Mouse (Mus musculus): Measurements from ENCODE around the gene Zfp385b. TPM values are rescaled to one million over a fixed set of nuclear protein-coding genes. Genes with fewer than 3 reads are reported as not detected.

Gene Zfp385b
- polyA plus RNA-seq, 1 experiment from 2014 or later: 3.8 TPM

DNA sequence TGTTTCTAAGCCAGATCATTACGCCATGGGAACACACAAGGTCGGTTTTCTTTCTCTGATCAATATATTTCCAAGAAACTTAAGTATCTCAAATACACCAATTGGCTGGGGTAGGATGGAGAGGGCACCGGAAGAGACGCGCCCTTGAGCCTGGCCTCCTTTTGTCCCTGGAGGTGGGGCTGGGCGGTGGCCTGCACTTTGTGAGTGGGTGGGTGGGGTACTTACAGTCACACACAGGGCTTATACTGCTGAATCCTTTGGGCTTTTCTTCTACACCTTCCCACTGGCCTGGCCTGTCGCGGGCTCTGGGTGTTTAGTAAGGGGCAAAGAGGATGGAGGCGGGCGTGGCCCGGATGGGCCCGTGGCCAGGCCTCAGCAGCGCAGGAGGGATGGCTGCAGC lies 407.8 kb downstream of the Zfp385b start:
- Histone ChIP-seq H3K9me3 (replicated peaks) (no peaks in the 10 kb centered on the region), H3K4me1 (no peaks in the 10 kb centered on the region), H3K4me3 (no peak overlapping the region), H3K36me3 (no peaks in the 10 kb centered on the region), H3K4me2 (replicated peaks) (no peak overlapping the region), H3K27me3 (no peaks in the 10 kb centered on the region), H3K27ac (no peak overlapping the region), H3K9ac (no peak overlapping the region)
- 84% methylated on average over 13 of the region's 13 CpGs for WGBS
- no peak for ATAC-seq (ENCODE audit: low FRiP score)

DNA sequence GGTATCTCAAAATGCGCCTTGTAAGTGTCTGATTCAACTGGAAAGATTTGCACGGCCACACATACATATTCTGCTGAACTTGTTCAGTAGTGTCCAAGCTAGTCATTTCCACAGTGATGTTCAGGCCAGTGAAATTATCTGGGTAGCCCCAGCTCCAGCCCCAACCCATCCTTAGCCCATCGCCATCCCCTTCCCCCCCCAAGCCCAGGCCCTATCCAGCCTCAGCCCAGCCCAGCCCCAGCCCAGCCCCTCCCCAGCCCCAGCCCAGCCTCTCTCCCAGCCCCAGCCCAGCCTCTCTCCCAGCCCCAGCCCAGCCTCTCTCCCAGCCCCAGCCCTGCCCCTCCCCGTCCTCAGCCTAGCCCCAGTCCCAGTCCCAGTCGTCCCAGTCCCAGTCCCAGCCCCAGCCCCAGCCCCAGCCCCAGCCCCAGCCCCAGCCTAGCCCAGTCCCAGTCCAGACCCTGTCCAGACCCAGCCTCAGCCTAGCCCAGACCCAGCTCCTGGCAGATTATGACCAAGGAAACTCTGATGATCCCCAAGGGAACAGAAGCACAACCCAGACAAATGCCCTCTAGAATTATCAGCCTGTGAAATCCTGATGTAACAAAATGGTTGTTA lies 409.8 kb downstream of the Zfp385b start:
- Histone ChIP-seq H3K9ac (no peak overlapping the region), H3K36me3 (no peaks in the 10 kb centered on the region), H3K4me1 (no peaks in the 10 kb centered on the region), H3K27me3 (no peaks in the 10 kb centered on the region), H3K9me3 (replicated peaks) (no peaks in the 10 kb centered on the region), H3K4me2 (replicated peaks) (no peak overlapping the region), H3K4me3 (no peak overlapping the region), H3K27ac (no peak overlapping the region)
- WGBS: 51% methylated on average over 5 of the region's 5 CpGs
- ATAC-seq (ENCODE audit: low FRiP score): no peak

DNA sequence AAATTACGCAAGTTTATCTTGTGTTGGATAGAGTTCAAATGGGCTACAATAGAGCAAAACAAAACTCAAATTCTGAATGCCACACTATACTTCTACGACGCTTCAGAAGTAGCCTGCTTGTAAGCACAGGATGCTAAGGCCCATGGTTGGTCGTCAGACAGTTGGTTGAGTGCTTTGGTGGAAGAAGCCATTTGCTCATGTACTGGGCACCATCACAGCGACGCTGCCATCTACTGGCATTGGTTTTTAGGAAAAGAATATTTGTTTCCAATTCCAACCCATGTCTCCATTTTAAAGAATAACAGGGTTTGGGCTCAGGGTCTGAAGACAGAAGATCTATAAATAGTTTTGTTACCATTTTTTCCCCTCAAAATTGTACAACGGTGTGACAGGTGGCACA lies 410.5 kb downstream of the Zfp385b start:
- ATAC-seq (ENCODE audit: low FRiP score): no peak
- H3K36me3 ChIP-seq: no peaks in the 10 kb centered on the region
- H3K4me1 ChIP-seq: no peaks in the 10 kb centered on the region
- H3K4me3 ChIP-seq: no peak overlapping the region
- no peak overlapping the region for H3K27ac ChIP-seq
- H3K9me3 ChIP-seq (replicated peaks): no peaks in the 10 kb centered on the region
- H3K27me3 ChIP-seq: no peaks in the 10 kb centered on the region
- H3K4me2 ChIP-seq (replicated peaks): no peak overlapping the region
- WGBS: 69% methylated on average over 7 of the region's 7 CpGs
- no peak overlapping the region for H3K9ac ChIP-seq

GRCm38 (mm10) chr2:77402329-77402728 lies 417.1 kb downstream of the Zfp385b start:
- Histone ChIP-seq H3K36me3 (no peaks in the 10 kb centered on the region), H3K4me1 (peaks cover 12% of the 10 kb centered on the region), H3K4me3 (peak overlapping the region; percentile 19), H3K4me2 (replicated peaks) (peak overlapping the region; percentile 51), H3K9me3 (replicated peaks) (no peaks in the 10 kb centered on the region), H3K9ac (no peak overlapping the region), H3K27me3 (no peaks in the 10 kb centered on the region), H3K27ac (no peak overlapping the region)
- ATAC-seq (ENCODE audit: low FRiP score): 0 out of 2 replicates have a peak, but pooled peaks have one; percentile 35
- WGBS: 18% methylated on average over 13 of the region's 13 CpGs

DNA sequence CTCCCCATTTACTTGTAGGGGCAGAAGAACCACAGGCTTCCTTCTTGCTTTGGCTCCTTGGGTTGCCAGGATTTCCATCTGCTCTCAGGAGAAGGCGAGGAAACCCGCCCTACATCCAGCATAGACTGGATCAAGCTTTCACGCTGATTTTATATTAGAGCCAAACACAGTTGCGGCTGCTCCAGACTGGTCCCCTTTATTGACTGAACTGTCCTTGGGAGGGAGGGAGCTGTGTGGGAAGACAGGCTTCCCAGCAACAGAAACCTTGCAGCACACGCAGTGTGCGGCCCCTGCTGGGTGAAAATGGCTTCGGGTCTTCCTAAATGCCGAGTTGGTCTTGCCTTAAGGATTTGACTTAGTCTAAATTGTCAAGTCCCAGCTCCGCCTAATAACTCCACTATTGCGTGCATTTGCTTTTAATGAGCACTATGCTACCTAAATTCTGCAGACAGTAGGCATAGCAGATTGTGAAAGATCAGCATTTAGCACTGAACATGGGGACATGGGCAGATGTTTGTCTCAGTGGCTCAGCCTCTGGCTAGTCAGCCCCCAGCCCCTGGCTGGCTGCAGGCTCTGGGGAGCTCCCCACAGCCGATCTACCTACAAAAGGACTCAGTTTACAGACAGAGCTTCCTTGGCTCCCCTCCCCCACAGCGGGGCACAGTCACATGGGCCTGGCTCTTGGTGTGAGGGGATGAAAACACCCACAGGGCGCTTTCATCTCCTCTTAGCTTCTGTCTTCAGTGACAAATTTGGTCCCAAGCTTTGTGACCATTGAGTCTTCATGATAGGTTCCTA lies 417.8 kb downstream of the Zfp385b start:
- peaks cover 12% of the 10 kb centered on the region for H3K4me1 ChIP-seq
- no peaks in the 10 kb centered on the region for H3K9me3 ChIP-seq (replicated peaks)
- H3K27ac ChIP-seq: no peak overlapping the region; the same call in 1 of the 2 replicates
- no peak overlapping the region for H3K9ac ChIP-seq
- H3K4me3 ChIP-seq: peak overlapping the region; percentile 19
- H3K27me3 ChIP-seq: no peaks in the 10 kb centered on the region
- 10% methylated on average over 13 of the region's 13 CpGs for WGBS
- peak overlapping the region; percentile 51 for H3K4me2 ChIP-seq (replicated peaks)
- H3K36me3 ChIP-seq: no peaks in the 10 kb centered on the region
- ATAC-seq (ENCODE audit: low FRiP score): peak; percentile 65

- no peak for ATAC-seq (ENCODE audit: low FRiP score)
- Histone ChIP-seq H3K9ac (no peak overlapping the region), H3K27me3 (no peaks in the 10 kb centered on the region), H3K9me3 (replicated peaks) (no peaks in the 10 kb centered on the region), H3K27ac (no peak overlapping the region), H3K4me2 (replicated peaks) (no peak overlapping the region), H3K36me3 (no peaks in the 10 kb centered on the region), H3K4me1 (no peaks in the 10 kb centered on the region), H3K4me3 (no peak overlapping the region)
- 91% methylated on average over 7 of the region's 7 CpGs for WGBS
These were observed 425.6 kb downstream of the Zfp385b start for GRCm38 (mm10) chr2:77393881-77394280.

DNA sequence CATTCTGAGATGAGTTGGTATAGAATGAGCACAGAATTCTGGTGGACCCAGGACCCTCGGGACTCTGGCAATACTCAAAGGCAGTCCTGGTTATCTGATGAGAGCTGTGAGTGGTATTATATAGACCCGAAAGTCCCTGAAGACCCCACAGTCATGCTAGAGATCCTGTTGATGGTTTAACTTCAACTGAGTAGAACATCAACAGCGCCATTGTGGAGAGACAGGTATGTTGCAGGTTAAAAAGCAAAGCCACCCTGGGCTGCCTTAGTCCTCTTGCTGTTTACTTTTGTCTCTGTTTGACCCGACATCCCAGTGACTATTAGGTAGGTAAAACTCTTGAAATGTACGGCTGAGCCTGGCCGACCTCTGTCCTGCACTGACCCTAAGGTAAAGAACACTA lies 431.3 kb downstream of the Zfp385b start:
- WGBS: 81% methylated on average over 6 of the region's 6 CpGs
- Histone ChIP-seq H3K27me3 (no peaks in the 10 kb centered on the region), H3K9ac (no peak overlapping the region), H3K4me3 (no peak overlapping the region), H3K4me1 (no peaks in the 10 kb centered on the region), H3K4me2 (replicated peaks) (no peak overlapping the region), H3K9me3 (replicated peaks) (no peaks in the 10 kb centered on the region), H3K27ac (no peak overlapping the region), H3K36me3 (no peaks in the 10 kb centered on the region)
- ATAC-seq (ENCODE audit: low FRiP score): no peak

DNA sequence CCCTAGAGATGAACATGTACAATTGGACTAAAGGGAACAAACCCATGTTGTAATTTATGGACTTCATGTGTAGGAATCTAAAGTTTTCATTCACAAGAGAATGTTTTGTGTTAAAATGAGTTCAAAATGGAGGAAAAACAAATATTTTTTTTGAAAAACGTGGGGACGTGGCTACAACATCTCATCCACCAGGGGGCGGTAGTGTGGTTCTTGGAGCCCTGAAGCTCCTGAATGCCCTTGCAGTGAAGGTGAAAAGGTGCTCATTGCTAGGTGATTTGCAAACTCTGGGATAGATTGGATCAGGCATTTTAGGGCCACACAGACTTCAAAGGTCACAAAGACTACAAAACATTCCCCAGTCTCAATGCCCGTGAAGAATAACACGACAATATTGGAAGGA lies 432.9 kb downstream of the Zfp385b start:
- H3K4me1 ChIP-seq: no peaks in the 10 kb centered on the region
- no peak overlapping the region for H3K27ac ChIP-seq
- H3K9ac ChIP-seq: no peak overlapping the region
- no peak for ATAC-seq (ENCODE audit: low FRiP score)
- H3K4me2 ChIP-seq (replicated peaks): no peak overlapping the region
- no peak overlapping the region for H3K4me3 ChIP-seq
- H3K9me3 ChIP-seq (replicated peaks): no peaks in the 10 kb centered on the region
- H3K27me3 ChIP-seq: no peaks in the 10 kb centered on the region
- WGBS: 33% methylated on average over 5 of the region's 5 CpGs
- no peaks in the 10 kb centered on the region for H3K36me3 ChIP-seq

DNA sequence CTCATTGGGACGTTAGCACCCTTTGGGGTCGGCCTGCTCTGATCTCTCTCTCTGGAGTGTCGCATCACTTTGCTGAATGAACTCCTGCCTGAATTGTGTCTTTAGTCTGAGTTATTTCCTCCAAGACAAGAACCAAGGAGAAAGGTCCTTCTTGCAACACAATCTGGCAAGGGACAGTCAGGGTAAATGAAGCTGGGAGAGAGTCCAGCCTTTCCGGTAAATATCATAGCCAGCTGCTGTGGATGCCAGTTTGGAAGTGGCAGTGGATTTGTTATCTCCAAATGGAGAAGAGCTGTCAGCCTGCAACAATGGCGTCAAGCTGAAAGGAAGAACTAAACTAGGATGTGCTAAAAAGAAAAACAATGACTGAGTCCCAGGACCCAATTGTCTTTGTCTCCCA lies 436.7 kb downstream of the Zfp385b start:
- Histone ChIP-seq H3K9me3 (replicated peaks) (no peaks in the 10 kb centered on the region), H3K36me3 (no peaks in the 10 kb centered on the region), H3K4me1 (no peaks in the 10 kb centered on the region), H3K27me3 (no peaks in the 10 kb centered on the region), H3K4me3 (no peak overlapping the region), H3K4me2 (replicated peaks) (no peak overlapping the region), H3K9ac (no peak overlapping the region), H3K27ac (no peak overlapping the region)
- WGBS: 74% methylated on average over 5 of the region's 5 CpGs
- no peak for ATAC-seq (ENCODE audit: low FRiP score)

DNA sequence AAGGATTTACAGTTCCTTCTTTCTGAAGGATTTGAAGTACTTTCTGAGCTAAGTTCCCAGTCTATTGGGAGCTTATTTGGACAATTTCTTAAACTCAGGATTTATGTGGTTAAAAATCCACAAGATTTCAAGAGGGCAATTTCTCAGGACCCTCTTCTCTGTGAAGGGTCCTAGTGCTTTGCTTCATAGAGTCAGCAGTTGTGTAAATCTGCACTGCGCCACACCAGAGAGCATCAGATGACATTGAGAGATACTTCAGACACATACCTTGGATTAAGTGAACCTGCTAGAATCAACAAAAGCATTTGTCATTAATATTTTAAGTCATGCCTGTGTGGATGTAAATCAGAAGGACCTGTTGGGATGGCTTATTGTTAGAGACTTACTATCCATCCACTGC lies 439.5 kb downstream of the Zfp385b start:
- Histone ChIP-seq H3K4me2 (replicated peaks) (no peak overlapping the region), H3K27ac (no peak overlapping the region), H3K36me3 (no peaks in the 10 kb centered on the region), H3K4me3 (no peak overlapping the region), H3K9me3 (replicated peaks) (no peaks in the 10 kb centered on the region), H3K4me1 (no peaks in the 10 kb centered on the region), H3K27me3 (no peaks in the 10 kb centered on the region), H3K9ac (no peak overlapping the region)
- ATAC-seq (ENCODE audit: low FRiP score): no peak
- 95% methylated on average over 1 of the region's 1 CpGs for WGBS

GRCm38 (mm10) chr2:77379332-77379731 lies 440.1 kb downstream of the Zfp385b start:
- WGBS: 88% methylated on average over 5 of the region's 5 CpGs
- no peak overlapping the region for H3K4me3 ChIP-seq
- H3K36me3 ChIP-seq: no peaks in the 10 kb centered on the region
- no peaks in the 10 kb centered on the region for H3K27me3 ChIP-seq
- no peak overlapping the region for H3K4me2 ChIP-seq (replicated peaks)
- no peaks in the 10 kb centered on the region for H3K4me1 ChIP-seq
- H3K9me3 ChIP-seq (replicated peaks): no peaks in the 10 kb centered on the region
- no peak overlapping the region for H3K27ac ChIP-seq
- no peak overlapping the region for H3K9ac ChIP-seq
- no peak for ATAC-seq (ENCODE audit: low FRiP score)

GRCm38 (mm10) chr2:77376823-77377222 lies 442.6 kb downstream of the Zfp385b start:
- no peaks in the 10 kb centered on the region for H3K9me3 ChIP-seq (replicated peaks)
- H3K27me3 ChIP-seq: no peaks in the 10 kb centered on the region
- ATAC-seq (ENCODE audit: low FRiP score): no peak
- H3K4me1 ChIP-seq: no peaks in the 10 kb centered on the region
- 80% methylated on average over 9 of the region's 9 CpGs for WGBS
- H3K9ac ChIP-seq: no peak overlapping the region
- H3K4me2 ChIP-seq (replicated peaks): no peak overlapping the region
- H3K4me3 ChIP-seq: no peak overlapping the region
- H3K36me3 ChIP-seq: no peaks in the 10 kb centered on the region
- no peak overlapping the region for H3K27ac ChIP-seq

DNA sequence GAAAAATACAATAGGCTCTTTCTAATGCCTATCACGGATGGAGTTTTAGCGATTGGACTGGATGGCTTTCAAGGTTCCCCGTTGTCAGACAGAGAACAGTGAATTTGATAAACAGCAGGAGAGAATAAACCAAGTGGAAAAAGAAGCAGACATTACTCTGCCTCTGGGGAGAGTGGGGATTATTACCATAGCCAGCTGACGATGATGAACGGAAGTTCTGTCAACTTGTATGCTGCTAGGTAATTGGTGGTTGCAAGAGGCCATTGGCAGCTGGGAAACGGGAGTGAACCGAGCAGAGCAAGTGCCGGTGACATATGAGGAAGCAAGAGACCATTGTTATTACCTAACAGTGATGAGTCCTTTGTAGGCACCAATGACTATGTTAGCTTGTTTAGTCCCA lies 444.3 kb downstream of the Zfp385b start:
- H3K27ac ChIP-seq: no peak overlapping the region
- no peak overlapping the region for H3K9ac ChIP-seq
- no peak overlapping the region for H3K4me2 ChIP-seq (replicated peaks)
- 53% methylated on average over 8 of the region's 8 CpGs for WGBS
- no peaks in the 10 kb centered on the region for H3K9me3 ChIP-seq (replicated peaks)
- H3K4me3 ChIP-seq: no peak overlapping the region
- no peaks in the 10 kb centered on the region for H3K4me1 ChIP-seq
- no peak for ATAC-seq (ENCODE audit: low FRiP score)
- no peaks in the 10 kb centered on the region for H3K27me3 ChIP-seq
- H3K36me3 ChIP-seq: no peaks in the 10 kb centered on the region
